Mouse (Mus musculus) midbrain, embryonic 13.5 days (tissue): ENCODE results near the gene Vmn1r59. TPM values are rescaled to one million over a fixed set of nuclear protein-coding genes. Genes with fewer than 3 reads are reported as not detected.
"Not testable (repeated sequence)": the region's sequence is repeated elsewhere in the genome, so short reads cannot be mapped to it uniquely, and the experiment has no call there.

Source experiments
- ATAC-seq: fragments of 200-750 bp; cut with Nextera tagmentation; 2 replicates; pipeline ENCODE4 v1.8.0; 2017; ENCODE audit warnings: mild to moderate bottlenecking, moderate TSS enrichment, moderate library complexity
- H3K27ac ChIP-seq: fragments of 300-500 bp; sonication (generic); 2 replicates; pipeline ENCODE4 v1.5.1; 2015; ENCODE audit warnings: inconsistent platforms, mild to moderate bottlenecking, moderate library complexity
- H3K27me3 ChIP-seq: fragments of 300-500 bp; sonication (generic); 2 replicates; pipeline ENCODE4 v1.6.1; 2015; ENCODE audit warnings: mild to moderate bottlenecking, inconsistent platforms
- H3K36me3 ChIP-seq: fragments of 300-500 bp; sonication (generic); 2 replicates; pipeline ENCODE4 v1.6.1; 2015; ENCODE audit warnings: mild to moderate bottlenecking, inconsistent platforms
- H3K4me1 ChIP-seq: fragments of 300-500 bp; sonication (generic); replicated peaks from 2 replicates; pipeline ENCODE4 v1.6.1; 2015; ENCODE audit warnings: inconsistent platforms
- H3K4me2 ChIP-seq: fragments of 300-500 bp; sonication (generic); replicated peaks from 2 replicates; pipeline ENCODE4 v1.6.1; 2015; ENCODE audit warnings: moderate library complexity, mild to moderate bottlenecking, inconsistent platforms
- H3K4me3 ChIP-seq: fragments of 300-500 bp; sonication (generic); replicated peaks from 2 replicates; pipeline ENCODE4 v1.5.1; 2015; ENCODE audit warnings: mild to moderate bottlenecking, inconsistent platforms
- H3K9ac ChIP-seq: fragments of 300-500 bp; sonication (generic); replicated peaks from 2 replicates; pipeline ENCODE4 v1.6.1; 2015; ENCODE audit warnings: mild to moderate bottlenecking, inconsistent platforms
- H3K9me3 ChIP-seq: fragments of 300-500 bp; sonication (generic); 2 replicates; pipeline ENCODE4 v1.6.1; 2016; ENCODE audit warnings: mild to moderate bottlenecking, inconsistent platforms
- WGBS: fragments of 180-500 bp; shearing (Covaris S2); methylation state at CpG from one replicate; pipeline ENCODE4 v1.1.7; 2015; 5-methylcytosine and 5-hydroxymethylcytosine counted together
- polyA plus RNA-seq: library from polyadenylated mRNA; unstranded; fragments of >200 nt; fragmentation: Nextera tagmentation; extraction: Ambion mirVana; gene quantifications from 2 replicates; pipeline ENCODE4 v1.2.1, GENCODE M21; 2015

Gene Vmn1r59
- not detected in 2 replicates for polyA plus RNA-seq

GRCm38 (mm10) chr7:5456674-5457073 is at the start of gene Vmn1r59:
TSS of gene Vmn1r59 (minus strand) at chr7:5456774.
- H3K4me3 ChIP-seq: no peak within 1 kb of the TSS
- H3K9me3 ChIP-seq: peaks cover 36% of the 10 kb centered on the region
- H3K36me3 ChIP-seq: no peaks in the 10 kb centered on the region
- no peaks in the 10 kb centered on the region for H3K27me3 ChIP-seq
- H3K9ac ChIP-seq: no peak within 1 kb of the TSS
- ATAC-seq: no peak
- H3K27ac ChIP-seq: no peak within 1 kb of the TSS
- no peak within 1 kb of the TSS for H3K4me2 ChIP-seq
- H3K4me1 ChIP-seq: no peaks in the 10 kb centered on the region

- not testable (repeated sequence) for H3K9ac ChIP-seq, H3K36me3 ChIP-seq, H3K9me3 ChIP-seq, H3K27me3 ChIP-seq, H3K4me1 ChIP-seq, H3K4me2 ChIP-seq, H3K27ac ChIP-seq, ATAC-seq, H3K4me3 ChIP-seq
Observed at GRCm38 (mm10) chr7:5493856-5494255, 37.3 kb upstream of the Vmn1r59 start, which contains the start of gene Vmn2r28. TSS of gene Vmn2r28 (minus strand) at chr7:5493956.

GRCm38 (mm10) chr7:5454011-5454410 is 2.6 kb downstream of the Vmn1r59 start:
- H3K27me3 ChIP-seq, H3K27ac ChIP-seq, H3K36me3 ChIP-seq, H3K9ac ChIP-seq, H3K4me3 ChIP-seq, H3K4me2 ChIP-seq, ATAC-seq, H3K4me1 ChIP-seq: not testable (repeated sequence)
- WGBS: 76% methylated on average over 3 of the region's 3 CpGs
- H3K9me3 ChIP-seq: peaks cover 39% of the 10 kb centered on the region

- H3K4me1 ChIP-seq: no peaks in the 10 kb centered on the region
- H3K9ac ChIP-seq: no peak overlapping the region
- no peak overlapping the region for H3K4me2 ChIP-seq
- H3K27me3 ChIP-seq: no peaks in the 10 kb centered on the region
- peaks cover 22% of the 10 kb centered on the region for H3K9me3 ChIP-seq
- H3K36me3 ChIP-seq: no peaks in the 10 kb centered on the region
- H3K27ac ChIP-seq: no peak overlapping the region
- no peak for ATAC-seq
- no peak overlapping the region for H3K4me3 ChIP-seq
Observed at GRCm38 (mm10) chr7:5448627-5449026, 7.9 kb downstream of the Vmn1r59 start.

- H3K27me3 ChIP-seq, ATAC-seq, H3K4me3 ChIP-seq: not testable (repeated sequence)
Observed at GRCm38 (mm10) chr7:5413296-5413695, 43.3 kb downstream of the Vmn1r59 start, which contains the start of gene Vmn1r58. TSS of gene Vmn1r58 (minus strand) at chr7:5413396.

GRCm38 (mm10) chr7:5406201-5406600 is 50.4 kb downstream of the Vmn1r59 start:
- Histone ChIP-seq H3K9me3 (peaks cover 30% of the 10 kb centered on the region; the same call in 1 of the 2 replicates), H3K27ac (no peak overlapping the region), H3K4me1 (no peaks in the 10 kb centered on the region), H3K27me3 (no peaks in the 10 kb centered on the region), H3K4me3 (no peak overlapping the region), H3K9ac (no peak overlapping the region), H3K4me2 (no peak overlapping the region), H3K36me3 (no peaks in the 10 kb centered on the region)
- ATAC-seq: no peak
- WGBS: 39% methylated on average over 2 of the region's 2 CpGs

More at GRCm38 (mm10) chr7:5413296-5413695, 43.3 kb downstream of the Vmn1r59 start, which contains the start of gene Vmn1r58:
- H3K4me2 ChIP-seq, H3K36me3 ChIP-seq, H3K9me3 ChIP-seq, H3K27ac ChIP-seq, H3K9ac ChIP-seq, H3K4me1 ChIP-seq: not testable (repeated sequence)

Other genes starting within 250 kb of the Vmn1r59 start
- gene Vmn1r57, start 238.3 kb downstream of the Vmn1r59 start, polyA plus RNA-seq: not detected in 2 replicates
- not detected in 2 replicates for gene Gm5065, start 106.2 kb downstream of the Vmn1r59 start, polyA plus RNA-seq
- gene Nlrp2, start 105.7 kb downstream of the Vmn1r59 start, polyA plus RNA-seq: not detected in 2 replicates
- not detected in 2 replicates for gene Vmn1r58, start 43.4 kb downstream of the Vmn1r59 start, polyA plus RNA-seq
- gene Vmn2r28, start 37.2 kb upstream of the Vmn1r59 start, polyA plus RNA-seq: not detected in 2 replicates
- not detected in 2 replicates for gene Vmn1r60, start 90.5 kb upstream of the Vmn1r59 start, polyA plus RNA-seq
- not detected in 2 replicates for gene Vmn1r61, start 156.5 kb upstream of the Vmn1r59 start, polyA plus RNA-seq
- gene Vmn1r62, start 216.9 kb upstream of the Vmn1r59 start, polyA plus RNA-seq: not detected in 2 replicates